Mouse (Mus musculus) retina, embryonic 14.5 days (tissue): ENCODE measurements around the gene Npepl1.
A peak's percentile ranks its signal among the peaks of the same experiment; 100 is the strongest.

ENCODE experiments used
- DNase-seq: peaks from one replicate; pipeline ENCODE4 v3.0.0-alpha.2; 2015; ENCODE audit warnings: low spot score

The Npepl1 gene

GRCm38 (mm10) chr2:174109991-174110782 is at the start of gene Npepl1:
Npepl1 (plus strand) TSS chr2:174110349.
- DNase-seq, result peak; percentile 61

GRCm38 (mm10) chr2:174061219-174061618 is 48.9 kb upstream of the Npepl1 start:
- DNase-seq, result no peak

GRCm38 (mm10) chr2:174063074-174063473 is 47.1 kb upstream of the Npepl1 start:
- no peak for DNase-seq

GRCm38 (mm10) chr2:174063527-174064211 is 46.5 kb upstream of the Npepl1 start:
- no peak for DNase-seq

- peak; percentile 31 for DNase-seq
These were observed 42.2 kb upstream of the Npepl1 start for GRCm38 (mm10) chr2:174067793-174068419.

- DNase-seq, result no peak
These were observed 40.6 kb upstream of the Npepl1 start for GRCm38 (mm10) chr2:174069532-174070049.

- no peak for DNase-seq
These were observed 38.7 kb upstream of the Npepl1 start for GRCm38 (mm10) chr2:174071406-174071805.

GRCm38 (mm10) chr2:174073156-174073790 is 36.9 kb upstream of the Npepl1 start:
- no peak for DNase-seq

GRCm38 (mm10) chr2:174074621-174075020 is 35.5 kb upstream of the Npepl1 start:
- peak; percentile 68 for DNase-seq

- DNase-seq, result no peak
These were observed 35.0 kb upstream of the Npepl1 start for GRCm38 (mm10) chr2:174075072-174075570.

GRCm38 (mm10) chr2:174075673-174076432 is 34.3 kb upstream of the Npepl1 start, which contains the start of gene Stx16:
Stx16 (plus strand) TSS chr2:174076308.
- DNase-seq, result peak; percentile 91

GRCm38 (mm10) chr2:174076433-174076824 is 33.7 kb upstream of the Npepl1 start:
- DNase-seq, result no peak

GRCm38 (mm10) chr2:174077004-174077695 is 33.0 kb upstream of the Npepl1 start:
- DNase-seq, result peak; percentile 32

GRCm38 (mm10) chr2:174077776-174078338 is 32.3 kb upstream of the Npepl1 start:
- no peak for DNase-seq

GRCm38 (mm10) chr2:174081833-174082232 is 28.3 kb upstream of the Npepl1 start:
- DNase-seq, result no peak

- DNase-seq, result no peak
These were observed 27.7 kb upstream of the Npepl1 start for GRCm38 (mm10) chr2:174082380-174082918.

- no peak for DNase-seq
These were observed 15.1 kb upstream of the Npepl1 start for GRCm38 (mm10) chr2:174095086-174095485.

GRCm38 (mm10) chr2:174102399-174102798 is 7.8 kb upstream of the Npepl1 start:
- no peak for DNase-seq

- no peak for DNase-seq
These were observed 6.6 kb upstream of the Npepl1 start for GRCm38 (mm10) chr2:174103527-174103926.

- no peak for DNase-seq
These were observed 2.8 kb upstream of the Npepl1 start for GRCm38 (mm10) chr2:174107375-174107774.
